Mouse (Mus musculus) CD4-positive, CD25-positive, alpha-beta regulatory T cell, adult 9 weeks (primary cell): ENCODE data around the gene Pitx3. TPM values are rescaled to one million over a fixed set of nuclear protein-coding genes. Genes with fewer than 3 reads are reported as not detected.

Source experiments
- polyA plus RNA-seq: library from polyadenylated mRNA; unstranded; fragments of 100-300 nt; shearing (Covaris generic); gene quantifications from one replicate; pipeline ENCODE4 v1.2.1, GENCODE M21; 2017

Pitx3 gene
- not detected for polyA plus RNA-seq

DNA sequence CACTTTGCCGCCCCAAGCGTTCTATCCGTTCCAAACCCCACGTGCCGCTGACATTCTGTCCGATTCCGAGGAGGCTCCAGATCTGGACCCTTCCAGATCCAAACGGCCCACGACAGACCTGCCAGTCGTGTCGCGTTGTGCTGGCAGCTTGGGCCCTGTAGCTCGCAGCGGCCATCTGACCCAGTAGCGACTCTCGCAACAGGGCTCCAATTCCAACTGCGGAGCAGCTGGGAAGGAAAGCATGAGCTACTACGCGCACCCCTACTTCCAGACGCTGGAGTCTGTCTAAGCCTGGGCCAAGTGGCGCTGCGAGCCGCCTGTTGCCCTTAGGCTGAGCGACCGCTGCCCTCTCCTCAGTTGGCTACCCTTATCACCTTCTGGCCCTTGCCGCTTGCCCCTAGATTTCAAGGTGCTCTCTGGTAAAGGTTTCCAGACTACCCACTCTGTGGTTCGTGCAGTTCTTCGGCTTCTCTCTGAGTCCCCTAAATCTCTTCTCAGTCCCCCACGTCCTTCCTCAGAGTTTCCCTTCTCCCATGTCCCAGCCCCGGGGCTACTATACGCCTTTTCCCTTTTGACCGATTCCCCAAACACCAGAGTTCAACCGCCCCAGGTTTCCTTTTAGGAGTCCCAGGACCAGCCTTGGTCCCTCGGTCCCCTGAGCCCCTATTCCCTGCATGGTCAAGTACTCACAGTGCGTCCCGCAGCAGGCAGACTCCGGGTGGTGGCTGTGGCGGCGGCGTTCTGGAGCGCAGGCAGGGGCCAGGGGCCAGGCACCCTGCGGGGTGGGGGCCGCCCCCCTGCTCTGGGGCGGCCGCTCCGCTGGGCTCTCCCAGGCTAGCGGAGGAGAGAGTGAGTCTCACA lies at the start of gene Pitx3:
Gene Pitx3, minus strand, starts transcription at position 816 of the 861 bp plus-strand sequence.

DNA sequence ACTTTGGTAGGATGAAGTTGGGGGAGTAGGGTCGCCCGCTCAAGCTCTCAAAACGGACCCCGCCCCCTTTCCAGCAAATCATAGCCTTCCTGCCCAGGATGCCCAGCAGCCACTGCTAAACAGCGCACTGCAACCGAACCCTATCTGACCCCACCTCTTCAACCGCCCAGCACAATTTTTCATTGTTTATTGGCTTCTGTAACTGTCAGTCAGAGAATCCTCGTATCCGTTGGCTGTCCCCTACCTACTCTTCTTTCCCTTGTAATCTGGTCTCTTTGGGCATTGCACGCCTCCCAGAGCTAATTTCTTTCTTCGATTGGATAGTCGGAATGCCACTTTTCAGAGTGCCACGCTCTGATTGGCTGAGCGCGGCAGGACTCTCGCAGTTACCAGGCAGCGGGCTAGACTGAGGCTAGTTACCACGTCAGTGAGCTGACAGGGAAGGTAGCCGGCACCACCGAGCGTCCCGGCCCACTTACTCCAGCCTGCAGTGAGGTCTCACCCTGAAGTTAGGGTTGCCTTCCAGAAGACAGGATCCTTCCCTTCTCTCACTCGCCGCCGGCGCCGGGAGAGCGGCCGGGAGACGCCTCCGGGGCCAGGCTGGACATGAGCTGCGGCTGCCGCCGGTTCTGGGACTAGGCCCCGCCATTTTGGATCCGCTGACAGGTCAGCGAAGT lies 4.1 kb upstream of the Pitx3 start, which contains the start of gene Gbf1:
Gene Gbf1, plus strand, starts transcription at position 383 of the 677 bp plus-strand sequence.

DNA sequence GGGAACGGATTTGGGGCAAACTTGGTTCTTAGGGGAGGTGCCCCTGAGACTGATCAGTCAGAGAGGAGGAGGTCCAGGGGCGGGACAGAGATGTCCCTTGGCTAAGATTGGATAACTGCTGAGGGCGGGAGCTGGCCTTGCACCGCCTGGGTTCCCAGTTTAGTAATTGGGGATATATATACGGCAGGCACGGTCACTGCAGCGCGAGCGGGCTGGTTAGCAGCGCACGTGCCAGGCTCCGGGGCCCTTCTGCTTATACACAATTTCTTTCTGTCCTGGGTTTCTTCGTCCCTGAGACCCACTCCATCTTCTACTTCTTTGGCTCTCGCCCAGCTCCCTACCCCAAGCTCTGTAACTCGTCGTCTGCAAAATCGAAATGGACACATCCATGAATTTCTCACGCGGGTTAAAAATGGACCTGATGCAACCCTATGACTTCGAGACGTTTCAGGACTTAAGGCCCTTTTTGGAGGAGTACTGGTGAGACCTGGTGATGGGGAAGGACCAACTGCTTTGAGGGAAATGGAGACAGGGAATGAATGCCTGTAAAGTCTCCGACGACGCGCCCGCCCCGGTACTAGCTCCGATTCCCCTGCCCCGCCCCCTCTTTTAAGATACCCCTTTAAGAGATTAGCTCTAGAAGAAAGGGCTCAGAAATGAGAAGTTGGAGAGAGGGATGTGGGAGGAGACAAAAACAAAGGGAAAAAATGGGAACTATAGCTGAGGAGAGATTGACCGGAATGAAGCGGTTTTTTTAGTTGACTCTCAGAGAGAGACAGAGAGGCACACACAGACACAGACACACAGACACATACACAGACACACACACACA lies 16.2 kb downstream of the Pitx3 start, which contains the start of gene Elovl3:
Gene Elovl3, plus strand, starts transcription at position 204 of the 832 bp plus-strand sequence.

Other genes with a start within 250 kb of the Pitx3 start
- 17.1 TPM for gene Armh3, start 149.8 kb downstream of the Pitx3 start, polyA plus RNA-seq
- 8.6 TPM for gene Hps6, start 144.8 kb downstream of the Pitx3 start, polyA plus RNA-seq
- gene Pprc1, start 103.4 kb downstream of the Pitx3 start, polyA plus RNA-seq = 44.5 TPM
- 34.4 TPM for gene Ldb1, start 103.1 kb downstream of the Pitx3 start, polyA plus RNA-seq
- gene Nolc1, start 72.5 kb downstream of the Pitx3 start, polyA plus RNA-seq = 104 TPM
- gene Elovl3, start 16.4 kb downstream of the Pitx3 start, polyA plus RNA-seq = not detected
- gene Gbf1, start 4.2 kb upstream of the Pitx3 start, polyA plus RNA-seq = 84.8 TPM
- 34.1 TPM for gene Nfkb2, start 156.0 kb upstream of the Pitx3 start, polyA plus RNA-seq
- 5.3 TPM for gene Psd, start 178.8 kb upstream of the Pitx3 start, polyA plus RNA-seq
- gene Fbxl15, start 179.9 kb upstream of the Pitx3 start, polyA plus RNA-seq = 3.5 TPM
- 61.9 TPM for gene Cuedc2, start 190.4 kb upstream of the Pitx3 start, polyA plus RNA-seq
- gene Mfsd13a, start 192.8 kb upstream of the Pitx3 start, polyA plus RNA-seq = 9.1 TPM
- gene 2310034G01Rik, start 202.0 kb upstream of the Pitx3 start, polyA plus RNA-seq = 0.53 TPM
- 126 TPM for gene Actr1a, start 247.4 kb upstream of the Pitx3 start, polyA plus RNA-seq
- 30.0 TPM for gene Sufu, start 248.6 kb upstream of the Pitx3 start, polyA plus RNA-seq